Mouse (Mus musculus) ES-E14 (cell line): ENCODE measurements around the gene Ikbkg.

Source experiments
- CHD2 ChIP-seq: IDR thresholded peaks from 2 replicates; pipeline ENCODE4 v1.6.1; 2014; ENCODE audit warnings: mild to moderate bottlenecking, low read depth, low read length, inconsistent platforms
- HCFC1 ChIP-seq: IDR thresholded peaks from 2 replicates; pipeline ENCODE4 v1.6.1; 2012; ENCODE audit warnings: low read length, inconsistent platforms, borderline replicate concordance; ENCODE audit not compliant: insufficient read depth

- no peak for TF ChIP-seq HCFC1
- TF ChIP-seq CHD2 = no peak
These were observed 25.6 kb upstream of the Ikbkg start for GRCm38 (mm10) chrX:74367512-74367911.
